Mouse (Mus musculus): ENCODE results near the gene Txnrd2.

DNA sequence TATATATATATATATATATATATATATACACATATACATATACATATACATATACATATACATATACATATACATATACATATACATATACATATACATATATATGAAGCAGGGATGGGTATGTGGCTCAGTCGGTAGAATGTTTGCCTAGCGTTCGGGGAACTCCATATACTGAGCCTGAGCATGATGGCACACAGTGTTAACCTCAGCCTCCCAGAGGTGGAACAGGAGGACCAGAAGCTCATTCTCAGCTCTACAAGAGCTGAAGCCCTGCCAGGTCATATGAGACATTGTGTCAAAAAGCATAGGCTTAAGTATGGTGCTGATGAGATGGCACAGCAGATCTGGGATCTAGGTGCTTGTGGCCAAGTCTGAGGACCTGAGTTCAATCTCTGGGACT lies 64.1 kb downstream of the Txnrd2 start:
- TF ChIP-seq CTCF (IDR thresholded peaks at IDR 0.05; ENCODE audit: low read depth, low read length), result no peak
- no peak for TF ChIP-seq POLR2A (IDR thresholded peaks at IDR 0.05; ENCODE audit: insufficient read depth, low read length)
